Mouse (Mus musculus) cerebellum, adult 2 months (tissue): ENCODE results near the gene Smc6.

Experiments used
- CTCF ChIP-seq: fragments of 200-500 bp; IDR thresholded peaks from 2 replicates; pipeline ENCODE4 v1.5.1; 2011; ENCODE audit warnings: low read depth, mild to moderate bottlenecking, control low read depth, low read length, moderate library complexity, borderline replicate concordance; ENCODE audit not compliant: insufficient read depth
- POLR2A ChIP-seq: fragments of 200-500 bp; IDR thresholded peaks from 2 replicates; pipeline ENCODE4 v1.6.1; 2011; ENCODE audit warnings: low read length, control low read depth, borderline replicate concordance; ENCODE audit not compliant: insufficient read depth

DNA sequence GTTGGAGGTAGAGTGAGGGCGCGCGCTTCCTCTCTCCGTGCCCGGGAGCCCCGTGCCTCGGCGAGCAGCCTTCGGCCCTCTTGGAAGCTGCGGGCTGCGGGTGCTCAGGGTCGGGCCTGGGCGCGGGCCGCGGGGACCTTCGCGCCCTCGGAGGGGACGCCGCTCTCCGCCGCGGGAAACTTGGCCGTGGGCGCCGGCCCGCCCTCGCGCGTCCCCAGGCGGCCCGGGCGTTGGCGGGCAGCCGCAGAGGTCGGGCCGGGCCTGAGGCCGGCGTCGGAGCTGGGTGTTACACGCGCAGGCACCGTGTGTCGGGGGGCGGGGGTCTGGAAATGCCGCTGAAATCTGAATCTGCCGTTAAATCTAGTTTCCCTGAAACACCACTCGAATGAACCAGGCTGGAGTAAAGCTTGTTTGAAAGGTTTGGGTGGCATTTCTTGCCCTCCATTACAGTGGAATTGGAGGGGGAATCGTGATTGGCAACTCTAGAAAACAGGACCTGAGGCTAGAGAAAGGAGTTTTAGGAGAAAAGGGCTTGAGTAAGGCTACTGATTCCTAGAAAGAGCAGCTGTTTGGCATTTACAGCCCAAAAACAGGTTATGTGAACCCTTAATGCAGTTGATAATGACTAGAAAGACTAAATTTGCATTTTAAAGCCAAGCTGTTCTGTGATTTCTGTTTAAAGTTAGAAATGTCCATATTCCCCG, 748 bp downstream of the Smc6 start:
- TF ChIP-seq CTCF (no peak), POLR2A (no peak)
